Mouse (Mus musculus): ENCODE results near the gene Sim1. TPM values are rescaled to one million over a fixed set of nuclear protein-coding genes. Genes with fewer than 3 reads are reported as not detected.

Gene Sim1
- polyA plus RNA-seq, 1 experiment, result 0.19 TPM

GRCm38 (mm10) chr10:51023308-51024279 is 129.0 kb downstream of the Sim1 start:
- DNase-seq, result no peak
- Histone ChIP-seq H3K4me3 (replicated peaks; ENCODE audit: extremely low read depth, low read depth, low read length) (no peak overlapping the region), H3K4me1 (ENCODE audit: control insufficient read depth, insufficient read depth, low read length) (no peaks in the 10 kb centered on the region)
- no peak for TF ChIP-seq POLR2A (IDR thresholded peaks at IDR 0.05; ENCODE audit: borderline replicate concordance, extremely low read depth, low read depth, low read length)
- TF ChIP-seq CTCF (IDR thresholded peaks at IDR 0.05; ENCODE audit: insufficient read depth, low read length), result no peak
- WGBS, result 81% methylated on average over 9 of the region's 9 CpGs
